23 mouse cellular contexts compared by ENCODE assay signal in the genomic region with DNA sequence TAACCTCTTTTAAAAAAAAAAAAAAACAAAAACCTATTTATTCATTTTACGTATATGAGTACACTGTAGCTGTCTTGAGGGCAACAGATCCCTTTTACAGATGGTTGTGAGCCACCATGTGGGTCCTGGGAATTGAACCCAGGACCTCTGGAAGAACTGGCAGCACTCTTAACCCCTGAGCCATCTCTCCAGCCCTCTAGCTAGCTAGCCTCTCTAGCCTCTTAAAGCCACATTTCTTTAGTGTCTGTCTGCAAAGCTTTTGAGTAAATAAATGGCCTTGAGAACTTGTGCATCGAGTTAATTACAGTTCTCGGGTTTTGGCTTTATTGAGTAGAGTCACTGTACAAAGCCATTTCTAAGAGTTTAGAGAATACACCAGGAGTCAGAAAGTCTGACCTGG. TPM values are rescaled to one million over a fixed set of nuclear protein-coding genes. Genes with fewer than 3 reads are reported as not detected.
DNase-seq lines count a peak whose midpoint lies in the region; ATAC-seq and TF ChIP-seq lines count a peak whose summit lies in the region.
"Had no signal": no experiment of that assay in that cellular context is flagged by ENCODE, and none has a peak within 500 bp of the region (broad histone marks: within the 10 kb centered on the region; RNA-seq: fewer than 3 reads in every experiment).

No protein-coding gene starts in this region.

- H3K79me2 ChIP-seq in MEL (ENCODE audit: control insufficient read depth, insufficient read depth, low read length, poor library complexity): no peaks in the 10 kb centered on the region

- DNase-seq in heart, adult 11 months: peak; percentile 51
- peak; percentile 76 for DNase-seq in midbrain, embryonic 11.5 days (ENCODE audit: low spot score, missing footprints)
- no peak for DNase-seq in midbrain, postnatal 0 days (ENCODE audit: low spot score)
- DNase-seq in neural tube, embryonic 11.5 days (ENCODE audit: low spot score): no peak
- DNase-seq in neural tube, embryonic 10.5 days (ENCODE audit: extremely low spot score, low spot score): no peak
- peak; percentile 14 for DNase-seq in MEL (ENCODE audit: low read depth, low spot score)
- DNase-seq in embryonic facial prominence, embryonic 10.5 days (ENCODE audit: low spot score): no peak
- DNase-seq: adrenal gland, adult 2 months; adrenal gland, adult 8-10 months; adrenal gland, postnatal 10 days; adrenal gland, postnatal 14 days; adrenal gland, postnatal 25 days; adrenal gland, postnatal 36 days; B cell, adult 2 months; cerebellum, adult 11 months; cerebellum, adult 11-12 months; cerebellum, adult 18-20 months had no signal

- no peaks in the 10 kb centered on the region for H3K9me3 ChIP-seq in heart, embryonic 12.5 days (replicated peaks)
- H3K9me3 ChIP-seq in midbrain, embryonic 11.5 days (ENCODE audit: control insufficient read depth, low read length): no peaks in the 10 kb centered on the region
- no peaks in the 10 kb centered on the region for H3K9me3 ChIP-seq in midbrain, postnatal 0 days (ENCODE audit: low read length)
- H3K9me3 ChIP-seq in neural tube, embryonic 11.5 days (ENCODE audit: control insufficient read depth, low read length): no peaks in the 10 kb centered on the region
- H3K9me3 ChIP-seq in MEL (replicated peaks; ENCODE audit: insufficient read depth, low read length): no peaks in the 10 kb centered on the region
- H3K9me3 ChIP-seq in embryonic facial prominence, embryonic 10.5 days: no peaks in the 10 kb centered on the region
- H3K9me3 ChIP-seq: G1E had no signal

- no peak for ATAC-seq in heart, embryonic 12.5 days (ENCODE audit: insufficient number of reproducible peaks, low FRiP score)
- ATAC-seq in midbrain, embryonic 11.5 days (ENCODE audit: low FRiP score): no peak
- ATAC-seq in midbrain, postnatal 0 days (ENCODE audit: low FRiP score): no peak
- no peak for ATAC-seq in neural tube, embryonic 11.5 days (ENCODE audit: insufficient read depth, low FRiP score, low TSS enrichment)
- ATAC-seq: activated CD4-positive, CD25-positive, alpha-beta regulatory T cell, adult 4 months; CD4-positive, CD25-positive, alpha-beta regulatory T cell, adult 4 months; Patski had no signal

- TF ChIP-seq RAD21 in MEL (IDR thresholded peaks at IDR 0.05; ENCODE audit: low read depth, low read length): no peak

- no peak overlapping the region for H3K4me2 ChIP-seq in heart, embryonic 12.5 days
- no peak overlapping the region for H3K4me2 ChIP-seq in midbrain, embryonic 11.5 days
- H3K4me2 ChIP-seq in midbrain, postnatal 0 days (ENCODE audit: low read depth, low read length, poor library complexity, severe bottlenecking): no peak overlapping the region
- no peak overlapping the region for H3K4me2 ChIP-seq in neural tube, embryonic 11.5 days (ENCODE audit: low read depth)

- H3K36me3 ChIP-seq in heart, embryonic 12.5 days: peaks cover 88% of the 10 kb centered on the region
- peaks cover 40% of the 10 kb centered on the region for H3K36me3 ChIP-seq in midbrain, embryonic 11.5 days (ENCODE audit: control insufficient read depth, insufficient read depth, low read length)
- peaks cover 62% of the 10 kb centered on the region for H3K36me3 ChIP-seq in midbrain, postnatal 0 days (ENCODE audit: insufficient read depth, low read length)
- peaks cover 32% of the 10 kb centered on the region for H3K36me3 ChIP-seq in neural tube, embryonic 11.5 days (ENCODE audit: control insufficient read depth, insufficient read depth, low read length)
- peaks cover 0 to 25% of the 10 kb centered on the region in 2 experiments; a peak in 2 of 4 replicates for H3K36me3 ChIP-seq in MEL (ENCODE audit: control insufficient read depth in 1 of 2, insufficient read depth in 2 of 2, low read length in 2 of 2)
- H3K36me3 ChIP-seq in embryonic facial prominence, embryonic 10.5 days (replicated peaks): peaks cover 100% of the 10 kb centered on the region

- TF ChIP-seq POLR2A in MEL (IDR thresholded peaks at IDR 0.05; ENCODE audit: control insufficient read depth in 1 of 2, insufficient read depth in 1 of 2, low read depth in 1 of 2, low read length in 2 of 2, poor library complexity in 1 of 2): peak in 1 of 2 experiments; percentile 34; a peak in 1 of 4 replicates

- H3K4me1 ChIP-seq in heart, embryonic 12.5 days (replicated peaks): no peaks in the 10 kb centered on the region
- no peaks in the 10 kb centered on the region for H3K4me1 ChIP-seq in midbrain, embryonic 11.5 days (ENCODE audit: control insufficient read depth, insufficient read depth, low read length)
- no peaks in the 10 kb centered on the region for H3K4me1 ChIP-seq in midbrain, postnatal 0 days (ENCODE audit: insufficient read depth, low read length)
- no peaks in the 10 kb centered on the region for H3K4me1 ChIP-seq in neural tube, embryonic 11.5 days (ENCODE audit: control insufficient read depth, insufficient read depth, low read length)
- no peaks in the 10 kb centered on the region for H3K4me1 ChIP-seq in MEL (ENCODE audit: control insufficient read depth in 1 of 2, insufficient read depth in 2 of 2, low read length in 2 of 2)
- H3K4me1 ChIP-seq in embryonic facial prominence, embryonic 10.5 days: no peaks in the 10 kb centered on the region

- no peaks in the 10 kb centered on the region for H3K27me3 ChIP-seq in heart, embryonic 12.5 days (replicated peaks)
- no peaks in the 10 kb centered on the region for H3K27me3 ChIP-seq in midbrain, embryonic 11.5 days (ENCODE audit: control insufficient read depth, insufficient read depth, low read length)
- no peaks in the 10 kb centered on the region for H3K27me3 ChIP-seq in midbrain, postnatal 0 days (ENCODE audit: insufficient read depth, low read length)
- H3K27me3 ChIP-seq in neural tube, embryonic 11.5 days (ENCODE audit: control insufficient read depth, insufficient read depth, low read length): no peaks in the 10 kb centered on the region
- H3K27me3 ChIP-seq in MEL (ENCODE audit: control insufficient read depth in 1 of 2, insufficient read depth in 2 of 2, low read length in 2 of 2): no peaks in the 10 kb centered on the region
- H3K27me3 ChIP-seq in embryonic facial prominence, embryonic 10.5 days (replicated peaks; ENCODE audit: low read depth, poor library complexity, severe bottlenecking): no peaks in the 10 kb centered on the region
- H3K27me3 ChIP-seq: CH12.LX, Patski had no signal

- H3K27ac ChIP-seq in heart, embryonic 12.5 days (ENCODE audit: poor library complexity, severe bottlenecking): no peak overlapping the region
- H3K27ac ChIP-seq in midbrain, embryonic 11.5 days (ENCODE audit: low read depth, low read length): no peak overlapping the region
- no peak overlapping the region for H3K27ac ChIP-seq in midbrain, postnatal 0 days (ENCODE audit: low read depth, low read length)
- H3K27ac ChIP-seq in neural tube, embryonic 11.5 days (ENCODE audit: low read depth, low read length): 0 out of 2 replicates have a peak overlapping the region, but pooled peaks have one; percentile 20
- H3K27ac ChIP-seq in MEL (ENCODE audit: control insufficient read depth, low read depth, low read length): no peak overlapping the region
- H3K27ac ChIP-seq in embryonic facial prominence, embryonic 10.5 days (replicated peaks): no peak overlapping the region

- no peak for TF ChIP-seq EP300 in MEL (IDR thresholded peaks at IDR 0.05; ENCODE audit: low read depth in 1 of 2, low read length in 2 of 2)

- no peak overlapping the region for H3K4me3 ChIP-seq in heart, embryonic 12.5 days
- no peak overlapping the region for H3K4me3 ChIP-seq in midbrain, embryonic 11.5 days (ENCODE audit: low read depth, low read length)
- no peak overlapping the region for H3K4me3 ChIP-seq in midbrain, postnatal 0 days (ENCODE audit: low read depth, low read length)
- H3K4me3 ChIP-seq in neural tube, embryonic 11.5 days (ENCODE audit: low read depth, low read length): no peak overlapping the region
- no peak overlapping the region for H3K4me3 ChIP-seq in MEL (ENCODE audit: control insufficient read depth in 1 of 2, insufficient read depth in 1 of 2, low read depth in 2 of 2, low read length in 2 of 2)
- no peak overlapping the region for H3K4me3 ChIP-seq in embryonic facial prominence, embryonic 10.5 days

- H3K9ac ChIP-seq in heart, embryonic 12.5 days: no peak overlapping the region
- H3K9ac ChIP-seq in midbrain, embryonic 11.5 days (ENCODE audit: low read length): no peak overlapping the region
- H3K9ac ChIP-seq in midbrain, postnatal 0 days (replicated peaks; ENCODE audit: low read length, poor library complexity, severe bottlenecking): no peak overlapping the region
- no peak overlapping the region for H3K9ac ChIP-seq in neural tube, embryonic 11.5 days (ENCODE audit: low read length)
- no peak overlapping the region for H3K9ac ChIP-seq in MEL (ENCODE audit: control insufficient read depth, low read depth, low read length, poor library complexity, severe bottlenecking)

- WGBS in heart, embryonic 12.5 days: 85% methylated on average over 3 of the region's 3 CpGs
- 86% methylated on average over 3 of the region's 3 CpGs for WGBS in midbrain, embryonic 11.5 days
- WGBS in midbrain, postnatal 0 days: 85% methylated on average over 3 of the region's 3 CpGs
- 89% methylated on average over 3 of the region's 3 CpGs for WGBS in neural tube, embryonic 11.5 days
- 93% methylated on average over 3 of the region's 3 CpGs for WGBS in embryonic facial prominence, embryonic 10.5 days

- TF ChIP-seq CTCF in midbrain, postnatal 0 days (IDR thresholded peaks at IDR 0.05): no peak
- TF ChIP-seq CTCF in MEL (IDR thresholded peaks at IDR 0.05 in 2 of 3, conservative IDR thresholded peaks at IDR 0.05 in 1 of 3; ENCODE audit: control insufficient read depth in 1 of 3, insufficient read depth in 1 of 3, low read depth in 2 of 3, low read length in 3 of 3, poor library complexity in 1 of 3, severe bottlenecking in 1 of 3): no peak

RNA-seq across cellular contexts. Expression of a gene that starts 9.0 kb away (rescaled TPM):
- polyA plus RNA-seq in heart, embryonic 12.5 days (2016; fragmentation: Nextera tagmentation; extraction: Ambion mirVana): 48.9 and 52.4 TPM in 2 replicates
- 50.6 and 50.9 TPM in 2 replicates for polyA plus RNA-seq in midbrain, embryonic 11.5 days (2014; fragmentation: Nextera tagmentation; extraction: Ambion mirVana)
- total RNA-seq in midbrain, postnatal 0 days (2014; rRNA removed): 39.6 and 52.1 TPM in 2 replicates
- 46.3 and 50.8 TPM in 2 replicates for polyA plus RNA-seq in midbrain, postnatal 0 days (2015; fragmentation: Nextera tagmentation; extraction: Ambion mirVana)
- polyA plus RNA-seq in neural tube, embryonic 11.5 days (2014; fragmentation: Nextera tagmentation; extraction: Ambion mirVana): 55.5 and 56.4 TPM in 2 replicates
- total RNA-seq in MEL (2012; rRNA removed): 70.6 and 82.6 TPM in 2 replicates
- 100 to 1,000 TPM in 1 of 2 experiments, not detected in 1; 101 TPM for polyA plus RNA-seq in MEL (2012; ENCODE audit: insufficient read depth in 1 of 2, insufficient read length in 2 of 2, low read depth in 1 of 2, low replicate concordance in 2 of 2, missing spikeins in 1 of 2)
- polyA plus RNA-seq in embryonic facial prominence, embryonic 10.5 days (2016; fragmentation: Nextera tagmentation; extraction: Ambion mirVana): 63.0 and 64.9 TPM in 2 replicates

RNA-seq across cellular contexts. Expression of a gene that starts 45.6 kb away (rescaled TPM):
- 15.9 and 17.2 TPM in 2 replicates for polyA plus RNA-seq in heart, embryonic 12.5 days (2016; fragmentation: Nextera tagmentation; extraction: Ambion mirVana)
- polyA plus RNA-seq in midbrain, embryonic 11.5 days (2014; fragmentation: Nextera tagmentation; extraction: Ambion mirVana): 12.7 and 14.5 TPM in 2 replicates
- total RNA-seq in midbrain, postnatal 0 days (2014; rRNA removed): 25.0 and 29.7 TPM in 2 replicates
- 12.2 and 15.8 TPM in 2 replicates for polyA plus RNA-seq in midbrain, postnatal 0 days (2015; fragmentation: Nextera tagmentation; extraction: Ambion mirVana)
- polyA plus RNA-seq in neural tube, embryonic 11.5 days (2014; fragmentation: Nextera tagmentation; extraction: Ambion mirVana): 12.3 and 13.8 TPM in 2 replicates
- 9.6 and 10.3 TPM in 2 replicates for total RNA-seq in MEL (2012; rRNA removed)
- polyA plus RNA-seq in MEL (2012; ENCODE audit: insufficient read depth in 1 of 2, insufficient read length in 2 of 2, low read depth in 1 of 2, low replicate concordance in 2 of 2, missing spikeins in 1 of 2): 10 to 100 TPM; 12.8 to 22.2 TPM
- polyA plus RNA-seq in embryonic facial prominence, embryonic 10.5 days (2016; fragmentation: Nextera tagmentation; extraction: Ambion mirVana): 14.9 and 16.3 TPM in 2 replicates

RNA-seq across cellular contexts. Expression of a gene that starts 46.2 kb away (rescaled TPM):
- 141 and 146 TPM in 2 replicates for polyA plus RNA-seq in heart, embryonic 12.5 days (2016; fragmentation: Nextera tagmentation; extraction: Ambion mirVana)
- polyA plus RNA-seq in midbrain, embryonic 11.5 days (2014; fragmentation: Nextera tagmentation; extraction: Ambion mirVana): 148 and 157 TPM in 2 replicates
- 53.5 and 62.3 TPM in 2 replicates for total RNA-seq in midbrain, postnatal 0 days (2014; rRNA removed)
- polyA plus RNA-seq in midbrain, postnatal 0 days (2015; fragmentation: Nextera tagmentation; extraction: Ambion mirVana): 108 and 111 TPM in 2 replicates
- polyA plus RNA-seq in neural tube, embryonic 11.5 days (2014; fragmentation: Nextera tagmentation; extraction: Ambion mirVana): 165 and 168 TPM in 2 replicates
- total RNA-seq in MEL (2012; rRNA removed): 192 and 247 TPM in 2 replicates
- polyA plus RNA-seq in MEL (2012; ENCODE audit: insufficient read depth in 1 of 2, insufficient read length in 2 of 2, low read depth in 1 of 2, low replicate concordance in 2 of 2, missing spikeins in 1 of 2): 100 to 1,000 TPM in 1 of 2 experiments, not detected in 1; 293 TPM
- 142 and 145 TPM in 2 replicates for polyA plus RNA-seq in embryonic facial prominence, embryonic 10.5 days (2016; fragmentation: Nextera tagmentation; extraction: Ambion mirVana)

Comparison
In these comparisons a context has a peak if more than half of its experiments do, and no peak if none do; other contexts are left out.
1. DNase-seq: peak in heart, adult 11 months (single experiment), midbrain, embryonic 11.5 days (single experiment) and MEL (single experiment); none in midbrain, postnatal 0 days (single experiment), neural tube, embryonic 11.5 days (single experiment), neural tube, embryonic 10.5 days (single experiment) and embryonic facial prominence, embryonic 10.5 days (single experiment).